Mouse (Mus musculus) spleen, postnatal 14 days (tissue): ENCODE data around the gene Cd300lg.
A peak's percentile ranks its signal among the peaks of the same experiment; 100 is the strongest.

Experiments
- DNase-seq, 2 experiments: peaks; one replicate each; pipeline ENCODE4 v3.0.0; 2021 to 2022; ENCODE audit warnings: low spot score in 2 of 2

Cd300lg gene

GRCm38 (mm10) chr11:102096446-102096845, 55.1 kb downstream of the Cd300lg start:
- no peak for DNase-seq

- peak; percentile 50 to 54 for DNase-seq
Observed at GRCm38 (mm10) chr11:102096887-102097391, 55.6 kb downstream of the Cd300lg start.

- no peak for DNase-seq
Observed at GRCm38 (mm10) chr11:102101219-102101618, 59.9 kb downstream of the Cd300lg start, which contains the start of gene Ppy. Gene Ppy, minus strand, starts transcription at chr11:102101319.

GRCm38 (mm10) chr11:102102485-102103258, 61.4 kb downstream of the Cd300lg start:
- peak in 1 of 2 experiments; percentile 57 for DNase-seq
